Mouse (Mus musculus) thymus, postnatal 10 days (tissue): ENCODE results near the gene Ect2l.

Source experiments
- DNase-seq, 2 experiments: peaks; one replicate each; pipeline ENCODE4 v3.0.0; 2021; ENCODE audit warnings: low spot score in 2 of 2

The Ect2l gene

GRCm38 (mm10) chr10:18210726-18211125 lies at the start of gene Ect2l:
TSS of gene Ect2l (minus strand) at chr10:18210890.
- DNase-seq = peak in 1 of 2 experiments; percentile 30

GRCm38 (mm10) chr10:18251345-18251744 lies 40.7 kb upstream of the Ect2l start:
- DNase-seq = no peak

GRCm38 (mm10) chr10:18243614-18244013 lies 32.9 kb upstream of the Ect2l start:
- no peak for DNase-seq

GRCm38 (mm10) chr10:18237191-18237590 lies 26.5 kb upstream of the Ect2l start:
- no peak for DNase-seq

GRCm38 (mm10) chr10:18236328-18236927 lies 25.7 kb upstream of the Ect2l start:
- no peak for DNase-seq

GRCm38 (mm10) chr10:18235402-18235747 lies 24.7 kb upstream of the Ect2l start:
- no peak for DNase-seq

- peak; percentile 91 to 94 for DNase-seq
Observed at GRCm38 (mm10) chr10:18234560-18235401, 24.1 kb upstream of the Ect2l start, which contains the start of gene Ccdc28a. TSS of gene Ccdc28a (minus strand) at chr10:18234998.

GRCm38 (mm10) chr10:18233891-18234290 lies 23.2 kb upstream of the Ect2l start:
- DNase-seq = no peak

- DNase-seq = no peak
Observed at GRCm38 (mm10) chr10:18224386-18224785, 13.7 kb upstream of the Ect2l start.

GRCm38 (mm10) chr10:18219351-18219750 lies 8.7 kb upstream of the Ect2l start:
- no peak for DNase-seq

- no peak for DNase-seq
Observed at GRCm38 (mm10) chr10:18214124-18214523, 3.4 kb upstream of the Ect2l start.

GRCm38 (mm10) chr10:18213373-18213772 lies 2.7 kb upstream of the Ect2l start:
- DNase-seq = no peak

GRCm38 (mm10) chr10:18210119-18210518 lies 571 bp downstream of the Ect2l start:
- DNase-seq = no peak

GRCm38 (mm10) chr10:18204067-18204466 lies 6.6 kb downstream of the Ect2l start:
- no peak for DNase-seq

GRCm38 (mm10) chr10:18202401-18202800 lies 8.3 kb downstream of the Ect2l start:
- DNase-seq = no peak

- no peak for DNase-seq
Observed at GRCm38 (mm10) chr10:18200656-18201055, 10.0 kb downstream of the Ect2l start.

GRCm38 (mm10) chr10:18199919-18200318 lies 10.8 kb downstream of the Ect2l start:
- no peak for DNase-seq

GRCm38 (mm10) chr10:18198286-18199015 lies 12.2 kb downstream of the Ect2l start:
- no peak for DNase-seq

- DNase-seq = peak; percentile 36 to 77
Observed at GRCm38 (mm10) chr10:18197206-18197979, 13.3 kb downstream of the Ect2l start.

GRCm38 (mm10) chr10:18194737-18195141 lies 16.0 kb downstream of the Ect2l start:
- no peak for DNase-seq

GRCm38 (mm10) chr10:18194156-18194555 lies 16.5 kb downstream of the Ect2l start:
- no peak for DNase-seq

- DNase-seq = no peak
Observed at GRCm38 (mm10) chr10:18193221-18193620, 17.5 kb downstream of the Ect2l start.
